Mouse (Mus musculus): ENCODE data around the gene Bloc1s1. TPM values are rescaled to one million over a fixed set of nuclear protein-coding genes. Genes with fewer than 3 reads are reported as not detected.

Gene Bloc1s1
- polyA plus RNA-seq, 1 experiment from 2014 or later = 235 TPM

DNA sequence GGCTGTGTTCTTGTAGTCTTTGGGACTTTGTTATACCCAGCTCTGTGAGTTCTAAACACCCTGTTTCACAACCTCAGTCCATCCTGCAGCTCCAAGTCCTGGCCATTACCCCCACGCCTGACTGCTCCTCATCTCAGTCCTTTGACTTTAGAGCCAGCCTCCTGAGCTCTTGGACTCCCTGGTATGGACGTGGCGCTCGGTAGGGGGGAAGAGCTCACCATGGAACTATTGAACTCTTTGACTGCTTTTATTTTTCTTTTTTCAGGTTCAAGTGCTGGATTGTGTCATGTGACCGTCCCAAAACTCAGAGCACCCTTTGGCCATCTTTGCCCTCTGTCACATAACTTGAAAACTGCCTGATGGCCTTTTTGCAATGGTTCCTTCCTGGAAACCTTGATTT, 41.8 kb downstream of the Bloc1s1 start:
- 78% methylated on average over 5 of the region's 5 CpGs for WGBS
- Histone ChIP-seq H3K4me2 (replicated peaks) (no peak overlapping the region), H3K27ac (no peak overlapping the region), H3K4me1 (0 out of 2 replicates have a peak, but pooled peaks cover 6% of the 10 kb centered on the region), H3K9me3 (replicated peaks) (no peaks in the 10 kb centered on the region), H3K4me3 (no peak overlapping the region), H3K27me3 (no peaks in the 10 kb centered on the region), H3K9ac (no peak overlapping the region), H3K36me3 (peaks cover 57% of the 10 kb centered on the region)
- ATAC-seq (ENCODE audit: low FRiP score) = no peak

DNA sequence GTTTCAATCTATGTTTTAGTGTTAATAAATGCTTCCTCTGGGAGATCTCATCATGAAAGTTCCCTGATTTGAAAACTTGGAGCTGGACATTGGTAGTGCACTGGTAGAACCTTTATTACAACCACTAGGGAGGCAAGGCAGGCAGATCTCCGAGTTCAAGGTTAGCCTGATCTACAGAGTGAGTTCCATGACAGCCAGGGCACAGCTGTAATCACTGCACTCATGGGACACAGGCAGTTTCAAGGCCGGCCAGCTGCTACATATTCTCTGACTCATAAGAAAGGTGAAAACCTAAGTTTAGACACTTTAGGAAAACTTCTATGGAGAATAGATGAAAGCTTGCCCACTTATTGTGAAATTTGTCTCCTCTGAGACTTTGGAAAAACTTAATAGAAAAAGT, 45.0 kb downstream of the Bloc1s1 start:
- Histone ChIP-seq H3K27ac (no peak overlapping the region), H3K9ac (no peak overlapping the region), H3K4me2 (replicated peaks) (no peak overlapping the region), H3K4me3 (no peak overlapping the region), H3K36me3 (peaks cover 44% of the 10 kb centered on the region), H3K4me1 (no peaks in the 10 kb centered on the region), H3K27me3 (no peaks in the 10 kb centered on the region), H3K9me3 (replicated peaks) (no peaks in the 10 kb centered on the region)
- 90% methylated on average over 2 of the region's 2 CpGs for WGBS
- ATAC-seq (ENCODE audit: low FRiP score) = no peak

- no peaks in the 10 kb centered on the region for H3K27me3 ChIP-seq
- H3K4me1 ChIP-seq = no peaks in the 10 kb centered on the region
- no peak overlapping the region for H3K4me3 ChIP-seq
- H3K9ac ChIP-seq = no peak overlapping the region
- H3K9me3 ChIP-seq (replicated peaks) = no peaks in the 10 kb centered on the region
- H3K36me3 ChIP-seq = peaks cover 47% of the 10 kb centered on the region
- no peak overlapping the region for H3K27ac ChIP-seq
- H3K4me2 ChIP-seq (replicated peaks) = no peak overlapping the region
- no peak for ATAC-seq (ENCODE audit: low FRiP score)
Measured at GRCm38 (mm10) chr10:128878291-128878690, 45.5 kb downstream of the Bloc1s1 start.

- H3K9ac ChIP-seq = no peak overlapping the region
- H3K36me3 ChIP-seq = peaks cover 47% of the 10 kb centered on the region
Measured at GRCm38 (mm10) chr10:128870341-128870740, 53.5 kb downstream of the Bloc1s1 start.

More at GRCm38 (mm10) chr10:128870341-128870740, 53.5 kb downstream of the Bloc1s1 start:
- 89% methylated on average over 3 of the region's 3 CpGs for WGBS
- Histone ChIP-seq H3K4me1 (no peaks in the 10 kb centered on the region), H3K9me3 (replicated peaks) (no peaks in the 10 kb centered on the region), H3K27ac (no peak overlapping the region), H3K4me2 (replicated peaks) (no peak overlapping the region), H3K4me3 (no peak overlapping the region), H3K27me3 (no peaks in the 10 kb centered on the region)
- no peak for ATAC-seq (ENCODE audit: low FRiP score)

Other genes with a start within 250 kb of the Bloc1s1 start
- 15.1 and 16.4 TPM in 2 replicates for gene Suox, start 250.0 kb downstream of the Bloc1s1 start, polyA plus RNA-seq (2016; fragmentation: Nextera tagmentation; extraction: Ambion mirVana)
- 96.2 and 103 TPM in 2 replicates for gene Rab5b, start 227.8 kb downstream of the Bloc1s1 start, polyA plus RNA-seq (2016; fragmentation: Nextera tagmentation; extraction: Ambion mirVana)
- 3.5 and 6.0 TPM in 2 replicates for gene Pmel, start 219.8 kb downstream of the Bloc1s1 start, polyA plus RNA-seq (2016; fragmentation: Nextera tagmentation; extraction: Ambion mirVana)
- 74.5 and 75.3 TPM in 2 replicates for gene Cdk2, start 219.0 kb downstream of the Bloc1s1 start, polyA plus RNA-seq (2016; fragmentation: Nextera tagmentation; extraction: Ambion mirVana)
- 6.9 and 7.3 TPM in 2 replicates for gene Dgka, start 179.2 kb downstream of the Bloc1s1 start, polyA plus RNA-seq (2016; fragmentation: Nextera tagmentation; extraction: Ambion mirVana)
- 46.3 and 48.5 TPM in 2 replicates for gene Pym1, start 176.1 kb downstream of the Bloc1s1 start, polyA plus RNA-seq (2016; fragmentation: Nextera tagmentation; extraction: Ambion mirVana)
- gene Mmp19, start 133.1 kb downstream of the Bloc1s1 start, polyA plus RNA-seq (2016; fragmentation: Nextera tagmentation; extraction: Ambion mirVana) = 0.27 and 0.63 TPM in 2 replicates
- gene Dnajc14, start 120.0 kb downstream of the Bloc1s1 start, polyA plus RNA-seq (2016; fragmentation: Nextera tagmentation; extraction: Ambion mirVana) = 61.1 and 64.1 TPM in 2 replicates
- gene Tmem198b, start 119.7 kb downstream of the Bloc1s1 start, polyA plus RNA-seq (2016; fragmentation: Nextera tagmentation; extraction: Ambion mirVana) = 20.5 and 21.4 TPM in 2 replicates
- 196 and 204 TPM in 2 replicates for gene Sarnp, start 106.7 kb downstream of the Bloc1s1 start, polyA plus RNA-seq (2016; fragmentation: Nextera tagmentation; extraction: Ambion mirVana)
- gene Ormdl2, start 102.4 kb downstream of the Bloc1s1 start, polyA plus RNA-seq (2016; fragmentation: Nextera tagmentation; extraction: Ambion mirVana) = 26.3 and 41.4 TPM in 2 replicates
- 10.7 and 11.5 TPM in 2 replicates for gene Gdf11, start 32.3 kb downstream of the Bloc1s1 start, polyA plus RNA-seq (2016; fragmentation: Nextera tagmentation; extraction: Ambion mirVana)
- gene Cd63, start 23.0 kb downstream of the Bloc1s1 start, polyA plus RNA-seq (2016; fragmentation: Nextera tagmentation; extraction: Ambion mirVana) = 258 and 273 TPM in 2 replicates
- gene Rdh5, start 1.1 kb downstream of the Bloc1s1 start, polyA plus RNA-seq (2016; fragmentation: Nextera tagmentation; extraction: Ambion mirVana) = 11.3 and 15.7 TPM in 2 replicates
- 3.6 and 4.4 TPM in 2 replicates for gene Itga7, start 9.8 kb upstream of the Bloc1s1 start, polyA plus RNA-seq (2016; fragmentation: Nextera tagmentation; extraction: Ambion mirVana)
- not detected in 2 replicates for gene Mettl7b, start 37.0 kb upstream of the Bloc1s1 start, polyA plus RNA-seq (2016; fragmentation: Nextera tagmentation; extraction: Ambion mirVana)
- gene Olfr9, start 65.4 kb upstream of the Bloc1s1 start, polyA plus RNA-seq (2016; fragmentation: Nextera tagmentation; extraction: Ambion mirVana) = not detected in 2 replicates
- gene Olfr763, start 86.8 kb upstream of the Bloc1s1 start, polyA plus RNA-seq (2016; fragmentation: Nextera tagmentation; extraction: Ambion mirVana) = not detected in 2 replicates
- not detected in 2 replicates for gene Olfr764-ps1, start 115.9 kb upstream of the Bloc1s1 start, polyA plus RNA-seq (2016; fragmentation: Nextera tagmentation; extraction: Ambion mirVana)
- gene Olfr765, start 126.0 kb upstream of the Bloc1s1 start, polyA plus RNA-seq (2016; fragmentation: Nextera tagmentation; extraction: Ambion mirVana) = not detected in 2 replicates
- not detected in 2 replicates for gene Olfr766-ps1, start 144.9 kb upstream of the Bloc1s1 start, polyA plus RNA-seq (2016; fragmentation: Nextera tagmentation; extraction: Ambion mirVana)
- gene Olfr767, start 158.9 kb upstream of the Bloc1s1 start, polyA plus RNA-seq (2016; fragmentation: Nextera tagmentation; extraction: Ambion mirVana) = not detected in 2 replicates
- not detected in 2 replicates for gene Olfr768, start 175.3 kb upstream of the Bloc1s1 start, polyA plus RNA-seq (2016; fragmentation: Nextera tagmentation; extraction: Ambion mirVana)
- gene Olfr769, start 193.8 kb upstream of the Bloc1s1 start, polyA plus RNA-seq (2016; fragmentation: Nextera tagmentation; extraction: Ambion mirVana) = not detected in 2 replicates
- not detected in 2 replicates for gene Olfr770, start 215.0 kb upstream of the Bloc1s1 start, polyA plus RNA-seq (2016; fragmentation: Nextera tagmentation; extraction: Ambion mirVana)
- not detected in 2 replicates for gene Olfr771, start 240.7 kb upstream of the Bloc1s1 start, polyA plus RNA-seq (2016; fragmentation: Nextera tagmentation; extraction: Ambion mirVana)

All from hindbrain, embryonic 12.5 days (tissue).